13 mouse cellular contexts compared by ENCODE assay signal in genomic region chr10:31538721-31539120, GRCm38 (mm10).
"Had no signal": no experiment of that assay in that cellular context is flagged by ENCODE, and none has a peak within 500 bp of the region (broad histone marks: within the 10 kb centered on the region; RNA-seq: fewer than 3 reads in every experiment).

No protein-coding gene starts in this region.

- H3K27ac ChIP-seq: kidney, embryonic 15.5 days; limb, embryonic 15.5 days; liver, embryonic 12.5 days; midbrain, embryonic 13.5 days; neural tube, embryonic 15.5 days; stomach, embryonic 15.5 days had no signal

- ATAC-seq: liver, embryonic 12.5 days; midbrain, embryonic 13.5 days had no signal

- H3K9me3 ChIP-seq: kidney, embryonic 15.5 days; limb, embryonic 15.5 days; liver, embryonic 12.5 days; midbrain, embryonic 13.5 days; neural tube, embryonic 15.5 days; stomach, embryonic 15.5 days had no signal

- H3K27me3 ChIP-seq: kidney, embryonic 15.5 days; limb, embryonic 15.5 days; liver, embryonic 12.5 days; midbrain, embryonic 13.5 days; neural tube, embryonic 15.5 days; stomach, embryonic 15.5 days had no signal

- H3K4me2 ChIP-seq: kidney, embryonic 15.5 days; limb, embryonic 15.5 days; liver, embryonic 12.5 days; lung, embryonic 14.5 days; midbrain, embryonic 13.5 days; neural tube, embryonic 15.5 days; stomach, embryonic 15.5 days had no signal

- H3K4me1 ChIP-seq: kidney, embryonic 15.5 days; limb, embryonic 15.5 days; liver, embryonic 12.5 days; midbrain, embryonic 13.5 days; neural tube, embryonic 15.5 days; stomach, embryonic 15.5 days had no signal

- H3K36me3 ChIP-seq: limb, embryonic 15.5 days; liver, embryonic 12.5 days; midbrain, embryonic 13.5 days; stomach, embryonic 15.5 days had no signal

- H3K4me3 ChIP-seq: kidney, embryonic 15.5 days; limb, embryonic 15.5 days; liver, embryonic 12.5 days; midbrain, embryonic 13.5 days; neural tube, embryonic 15.5 days; stomach, embryonic 15.5 days had no signal

- H3K9ac ChIP-seq: kidney, embryonic 15.5 days; limb, embryonic 15.5 days; liver, embryonic 12.5 days; lung, embryonic 14.5 days; midbrain, embryonic 13.5 days; neural tube, embryonic 15.5 days; stomach, embryonic 15.5 days had no signal

- DNase-seq: kidney, adult 2 months; kidney, postnatal 14 days; lung, embryonic 14.5 days; lung, postnatal 10 days; lung, postnatal 4 days; right cerebral cortex, adult 18-20 months; thymus, postnatal 4 days had no signal
